Mouse (Mus musculus) MEL (cell line): ENCODE measurements around the gene Ift81. TPM values are rescaled to one million over a fixed set of nuclear protein-coding genes. Genes with fewer than 3 reads are reported as not detected.

Experiments
- DNase-seq: peaks from one replicate; pipeline ENCODE4 v3.0.0; 2011; ENCODE audit warnings: low read depth, low spot score
- H3K27ac ChIP-seq: 2 replicates; pipeline ENCODE4 v1.5.1; 2012; ENCODE audit warnings: low read depth, mild to moderate bottlenecking, control low read depth, low read length, moderate library complexity; ENCODE audit not compliant: control insufficient read depth
- H3K27me3 ChIP-seq, 2 experiments: fragments of 150-350 bp in 1 of 2; sonication (generic) in 1 of 2; 2 replicates each; pipeline ENCODE4 v1.6.1; 2012; ENCODE audit warnings: low read length in 2 of 2, mild to moderate bottlenecking in 2 of 2, improper control_type of control experiment in 1 of 2, moderate library complexity in 1 of 2; ENCODE audit not compliant: insufficient read depth in 2 of 2, control insufficient read depth in 1 of 2
- H3K36me3 ChIP-seq, 2 experiments: 2 replicates each; pipeline ENCODE4 v1.6.1; 2012 to 2014; ENCODE audit warnings: low read length in 2 of 2, improper control_type of control experiment in 1 of 2, inconsistent platforms in 1 of 2, mild to moderate bottlenecking in 1 of 2; ENCODE audit not compliant: insufficient read depth in 2 of 2, control insufficient read depth in 1 of 2
- H3K4me1 ChIP-seq, 2 experiments: fragments of 150-350 bp in 1 of 2; sonication (generic) in 1 of 2; 2 replicates each; pipeline ENCODE4 v1.6.1; 2012; ENCODE audit warnings: low read length in 2 of 2, improper control_type of control experiment in 1 of 2, mild to moderate bottlenecking in 1 of 2; ENCODE audit not compliant: insufficient read depth in 2 of 2, control insufficient read depth in 1 of 2
- H3K4me3 ChIP-seq, 2 experiments: fragments of 150-350 bp in 1 of 2; sonication (generic) in 1 of 2; 2 replicates each; pipeline ENCODE4 v1.5.1; 2012; ENCODE audit warnings: low read depth in 2 of 2, low read length in 2 of 2, mild to moderate bottlenecking in 2 of 2, moderate library complexity in 2 of 2, control low read depth in 1 of 2, improper control_type of control experiment in 1 of 2; ENCODE audit not compliant: control insufficient read depth in 1 of 2, insufficient read depth in 1 of 2
- H3K79me2 ChIP-seq: 2 replicates; pipeline ENCODE4 v1.6.1; 2012; ENCODE audit warnings: mild to moderate bottlenecking, low read length, moderate library complexity; ENCODE audit not compliant: control insufficient read depth, poor library complexity, insufficient read depth
- H3K9ac ChIP-seq: 2 replicates; pipeline ENCODE4 v1.6.1; 2012; ENCODE audit warnings: low read depth, mild to moderate bottlenecking, control low read depth, low read length, moderate library complexity; ENCODE audit not compliant: control insufficient read depth, poor library complexity, severe bottlenecking
- H3K9me3 ChIP-seq: fragments of 150-350 bp; sonication (generic); replicated peaks from 2 replicates; pipeline ENCODE4 v1.6.1; 2012; ENCODE audit warnings: mild to moderate bottlenecking, low read length, improper control_type of control experiment, moderate library complexity; ENCODE audit not compliant: insufficient read depth
- BHLHE40 ChIP-seq: IDR thresholded peaks from 2 replicates; pipeline ENCODE4 v1.6.1; 2012; ENCODE audit warnings: low read depth, mild to moderate bottlenecking, inconsistent platforms, low read length, improper control_type of control experiment, borderline replicate concordance
- CHD1 ChIP-seq: IDR thresholded peaks from 2 replicates; pipeline ENCODE4 v1.6.1; 2012; ENCODE audit warnings: low read depth, mild to moderate bottlenecking, inconsistent platforms, low read length, improper control_type of control experiment
- CHD2 ChIP-seq: IDR thresholded peaks from 2 replicates; pipeline ENCODE4 v1.6.1; 2011; ENCODE audit warnings: low read length, improper control_type of control experiment
- CTCF ChIP-seq, 3 experiments: IDR thresholded peaks in 2 of 3; conservative IDR thresholded peaks in 1 of 3; 2 replicates each; pipeline ENCODE4 v1.5.1; 2011 to 2012; ENCODE audit warnings: low read length in 3 of 3, low read depth in 2 of 3, mild to moderate bottlenecking in 2 of 3, improper control_type of control experiment in 1 of 3, inconsistent platforms in 1 of 3, mixed read lengths in 1 of 3, moderate library complexity in 1 of 3; ENCODE audit not compliant: control insufficient read depth in 1 of 3, insufficient read depth in 1 of 3, poor library complexity in 1 of 3, severe bottlenecking in 1 of 3
- E2F4 ChIP-seq: IDR thresholded peaks from 2 replicates; pipeline ENCODE4 v1.6.1; 2011; ENCODE audit warnings: low read depth, low read length, improper control_type of control experiment, borderline replicate concordance
- ELF1 ChIP-seq: IDR thresholded peaks from 2 replicates; pipeline ENCODE4 v1.6.1; 2014; ENCODE audit warnings: low read depth, mild to moderate bottlenecking, inconsistent platforms, low read length, improper control_type of control experiment, moderate library complexity
- EP300 ChIP-seq, 2 experiments: IDR thresholded peaks; 2 replicates each; pipeline ENCODE4 v1.6.1; 2011; ENCODE audit warnings: improper control_type of control experiment in 2 of 2, low read length in 2 of 2, low read depth in 1 of 2, mild to moderate bottlenecking in 1 of 2
- ETS1 ChIP-seq: IDR thresholded peaks from 2 replicates; pipeline ENCODE4 v1.6.1; 2012; ENCODE audit warnings: low read depth, mild to moderate bottlenecking, inconsistent platforms, low read length, improper control_type of control experiment, moderate library complexity
- GATA1 ChIP-seq: IDR thresholded peaks from 2 replicates; pipeline ENCODE4 v1.6.1; 2011; ENCODE audit warnings: low read depth, low read length, improper control_type of control experiment
- HCFC1 ChIP-seq: IDR thresholded peaks from 2 replicates; pipeline ENCODE4 v1.6.1; 2012; ENCODE audit warnings: low read depth, mild to moderate bottlenecking, inconsistent platforms, low read length, improper control_type of control experiment, moderate library complexity
- JUND ChIP-seq: IDR thresholded peaks from 2 replicates; pipeline ENCODE4 v1.6.1; 2011; ENCODE audit warnings: low read depth, mild to moderate bottlenecking, improper control_type of control experiment, low read length
- KAT2A ChIP-seq: conservative IDR thresholded peaks from 2 replicates; pipeline ENCODE4 v1.6.1; 2012; ENCODE audit warnings: low read depth, low read length, improper control_type of control experiment, inconsistent platforms
- MAFK ChIP-seq: IDR thresholded peaks from 2 replicates; pipeline ENCODE4 v1.6.1; 2011; ENCODE audit warnings: low read depth, mild to moderate bottlenecking, low read length, improper control_type of control experiment, borderline replicate concordance
- MAX ChIP-seq: IDR thresholded peaks from 2 replicates; pipeline ENCODE4 v1.6.1; 2011; ENCODE audit warnings: low read length, improper control_type of control experiment
- MAZ ChIP-seq: IDR thresholded peaks from 2 replicates; pipeline ENCODE4 v1.6.1; 2012; ENCODE audit warnings: low read depth, mild to moderate bottlenecking, inconsistent platforms, low read length, improper control_type of control experiment
- MXI1 ChIP-seq: IDR thresholded peaks from 2 replicates; pipeline ENCODE4 v1.6.1; 2011; ENCODE audit warnings: mild to moderate bottlenecking, low read depth, low read length, improper control_type of control experiment
- MYB ChIP-seq: IDR thresholded peaks from 2 replicates; pipeline ENCODE4 v1.6.1; 2011; ENCODE audit warnings: mild to moderate bottlenecking, low read depth, low read length, improper control_type of control experiment
- MYC ChIP-seq: IDR thresholded peaks from 2 replicates; pipeline ENCODE4 v1.6.1; 2011; ENCODE audit warnings: low read depth, mild to moderate bottlenecking, low read length, improper control_type of control experiment, moderate library complexity
- NELFE ChIP-seq: IDR thresholded peaks from 2 replicates; pipeline ENCODE4 v1.6.1; 2011; ENCODE audit warnings: low read depth, low read length, improper control_type of control experiment
- POLR2A ChIP-seq, 2 experiments: IDR thresholded peaks; 2 replicates each; pipeline ENCODE4 v1.6.1; 2011 to 2012; ENCODE audit warnings: low read length in 2 of 2, mild to moderate bottlenecking in 2 of 2, control low read depth in 1 of 2, improper control_type of control experiment in 1 of 2, low read depth in 1 of 2, moderate library complexity in 1 of 2; ENCODE audit not compliant: control insufficient read depth in 1 of 2, insufficient read depth in 1 of 2, poor library complexity in 1 of 2
- RCOR1 ChIP-seq: IDR thresholded peaks from 2 replicates; pipeline ENCODE4 v1.6.1; 2012; ENCODE audit warnings: low read depth, mild to moderate bottlenecking, inconsistent platforms, low read length, improper control_type of control experiment
- SIN3A ChIP-seq: IDR thresholded peaks from 2 replicates; pipeline ENCODE4 v1.6.1; 2012; ENCODE audit warnings: low read length, improper control_type of control experiment, inconsistent platforms
- SMC3 ChIP-seq: IDR thresholded peaks from 2 replicates; pipeline ENCODE4 v1.6.1; 2011; ENCODE audit warnings: low read depth, low read length, improper control_type of control experiment
- TAL1 ChIP-seq: IDR thresholded peaks from 2 replicates; pipeline ENCODE4 v1.6.1; 2012; ENCODE audit warnings: mild to moderate bottlenecking, inconsistent platforms, low read length, moderate library complexity, mixed read lengths
- TBP ChIP-seq: IDR thresholded peaks from 2 replicates; pipeline ENCODE4 v1.8.0; 2011; ENCODE audit warnings: low read depth, low read length, improper control_type of control experiment
- TCF12 ChIP-seq: IDR thresholded peaks from 2 replicates; pipeline ENCODE4 v1.6.1; 2014; ENCODE audit warnings: low read depth, mild to moderate bottlenecking, inconsistent platforms, low read length, improper control_type of control experiment, moderate library complexity
- UBTF ChIP-seq: IDR thresholded peaks from 2 replicates; pipeline ENCODE4 v1.6.1; 2012; ENCODE audit warnings: low read depth, mild to moderate bottlenecking, inconsistent platforms, low read length, improper control_type of control experiment, moderate library complexity, borderline replicate concordance; ENCODE audit not compliant: insufficient read depth
- USF2 ChIP-seq, 2 experiments: IDR thresholded peaks; 2 replicates each; pipeline ENCODE4 v1.6.1; 2011 to 2012; ENCODE audit warnings: improper control_type of control experiment in 2 of 2, low read length in 2 of 2, borderline replicate concordance in 1 of 2, inconsistent platforms in 1 of 2, low read depth in 1 of 2, mild to moderate bottlenecking in 1 of 2; ENCODE audit not compliant: insufficient read depth in 1 of 2
- ZC3H11A ChIP-seq: IDR thresholded peaks from 2 replicates; pipeline ENCODE4 v1.6.1; 2012; ENCODE audit warnings: low read depth, mild to moderate bottlenecking, inconsistent platforms, low read length, improper control_type of control experiment
- ZKSCAN1 ChIP-seq: IDR thresholded peaks from 2 replicates; pipeline ENCODE4 v1.6.1; 2012; ENCODE audit warnings: low read depth, mild to moderate bottlenecking, inconsistent platforms, low read length, improper control_type of control experiment, moderate library complexity
- ZMIZ1 ChIP-seq: IDR thresholded peaks from 2 replicates; pipeline ENCODE4 v1.6.1; 2012; ENCODE audit warnings: low read depth, mild to moderate bottlenecking, inconsistent platforms, low read length, improper control_type of control experiment, moderate library complexity
- ZNF384 ChIP-seq: IDR thresholded peaks from 2 replicates; pipeline ENCODE4 v1.6.1; 2012; ENCODE audit warnings: low read depth, mild to moderate bottlenecking, inconsistent platforms, low read length, improper control_type of control experiment
- polyA plus RNA-seq, 2 experiments: library from polyadenylated mRNA; stranded (reverse) in 1 of 2; unstranded in 1 of 2; fragments of >175 nt in 1 of 2; fragments of >200 nt in 1 of 2; gene quantifications; 2 replicates each; pipeline versions ENCODE4 v1.2.1 to v1.2.4; 2012; ENCODE audit warnings: low replicate concordance in 2 of 2, low read depth in 1 of 2; ENCODE audit not compliant: insufficient read length in 2 of 2, insufficient read depth in 1 of 2, missing spikeins in 1 of 2
- total RNA-seq: library from RNA; depleted of rRNA; stranded (reverse); fragments of 300-350 nt; gene quantifications from 2 replicates; pipeline ENCODE4 v1.2.3, GENCODE M21; 2012

Ift81 gene
- total and polyA plus RNA-seq, 3 experiments = 1.5 to 1.9 TPM; not detected in 1

DNA sequence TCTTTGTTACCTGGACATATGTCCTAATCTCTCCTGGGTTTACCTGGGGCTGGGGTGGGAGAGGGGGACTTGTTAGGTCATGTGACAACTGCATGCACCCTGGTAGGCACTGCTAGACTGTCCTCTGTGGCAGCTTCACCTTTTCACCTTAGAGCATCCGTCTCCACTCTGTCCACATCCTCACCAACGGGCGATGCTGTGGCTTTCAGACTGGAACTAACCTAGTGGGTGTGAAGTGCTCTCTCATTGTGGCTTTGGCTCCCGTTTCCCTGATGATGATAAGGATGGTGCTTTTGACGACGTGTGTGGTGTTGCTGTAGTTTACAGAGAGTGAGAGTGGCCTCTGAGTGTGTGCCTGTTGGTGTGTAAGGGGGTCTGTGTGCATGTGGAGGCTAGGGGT lies 31.0 kb upstream of the Ift81 start (continued):
- TF ChIP-seq ETS1 (peak; percentile 87), ZC3H11A (no peak), BHLHE40 (0 out of 2 replicates have a peak, but pooled peaks have one; percentile 55), E2F4 (no peak), SIN3A (peak; percentile 79), SMC3 (no peak; the same call in 1 of the 2 replicates), ZKSCAN1 (no peak), ZNF384 (no peak), TBP (no peak), KAT2A (0 out of 2 replicates have a peak, but pooled peaks have one; percentile 22), MYB (peak; percentile 51; the same call in 1 of the 2 replicates), JUND (no peak), CHD2 (no peak), MAX (0 out of 2 replicates have a peak, but pooled peaks have one; percentile 56)
- TF ChIP-seq, all 39 proteins: peak for 20

DNA sequence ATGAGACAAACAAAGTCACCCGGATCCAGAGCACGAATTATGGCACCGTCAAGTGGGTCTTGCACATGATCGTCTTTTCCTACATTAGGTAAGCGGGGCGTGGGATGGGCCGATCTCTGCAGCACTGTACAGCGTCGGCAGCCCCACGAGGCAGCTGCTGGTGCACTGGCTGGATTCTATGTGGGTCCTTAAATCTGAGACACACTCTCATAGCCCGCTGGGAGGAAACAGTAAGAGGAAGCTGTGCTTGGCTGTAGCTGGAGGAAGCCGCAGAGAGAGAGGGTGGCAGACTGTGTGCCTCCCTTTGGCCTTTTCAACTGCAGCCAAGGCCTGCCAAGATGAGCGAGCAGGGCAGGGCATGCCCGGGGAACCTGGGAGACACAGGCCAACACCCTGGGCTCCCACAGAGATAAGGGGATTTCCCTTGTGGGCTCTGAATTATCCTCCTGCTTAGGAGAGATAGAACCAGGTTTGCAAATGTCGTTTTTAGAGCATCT lies 29.8 kb upstream of the Ift81 start:
- Histone ChIP-seq H3K27ac (peak overlapping the region; percentile 64), H3K4me3 (peak overlapping the region; percentile 46 to 70)

More for the DNA sequence above, 29.8 kb upstream of the Ift81 start:
- Histone ChIP-seq H3K27me3 (no peaks in the 10 kb centered on the region), H3K9ac (peak overlapping the region; percentile 47), H3K79me2 (peaks cover 9% of the 10 kb centered on the region), H3K4me1 (peaks cover 15 to 41% of the 10 kb centered on the region in 2 experiments), H3K9me3 (no peaks in the 10 kb centered on the region), H3K36me3 (peaks cover 0 to 33% of the 10 kb centered on the region in 2 experiments; a peak in 2 of 4 replicates)
- DNase-seq = peak; percentile 83
- no peak for TF ChIP-seq ZMIZ1
- TF ChIP-seq MYB = 0 out of 2 replicates have a peak, but pooled peaks have one; percentile 22
- TF ChIP-seq NELFE = peak; percentile 30
- TF ChIP-seq ETS1 = peak; percentile 66; the same call in 1 of the 2 replicates
- peak; percentile 46 for TF ChIP-seq MAX
- TF ChIP-seq MXI1 = peak; percentile 72
- TF ChIP-seq ELF1 = no peak
- TF ChIP-seq USF2 (IDR thresholded peaks at IDR 0.05; ENCODE audit: borderline replicate concordance in 1 of 2, insufficient read depth in 1 of 2, low read depth in 1 of 2, low read length in 2 of 2) = 0 out of 4 replicates have a peak, but pooled peaks of 1 of the 2 experiments have one; percentile 10
- peak; percentile 66 for TF ChIP-seq TAL1
- TF ChIP-seq SIN3A = peak; percentile 64
- TF ChIP-seq MYC = 0 out of 2 replicates have a peak, but pooled peaks have one; percentile 33
- TF ChIP-seq CTCF (IDR thresholded peaks at IDR 0.05 in 2 of 3, conservative IDR thresholded peaks at IDR 0.05 in 1 of 3; ENCODE audit: control insufficient read depth in 1 of 3, insufficient read depth in 1 of 3, low read depth in 2 of 3, low read length in 3 of 3, poor library complexity in 1 of 3, severe bottlenecking in 1 of 3) = no peak
- no peak for TF ChIP-seq ZC3H11A
- peak; percentile 32; the same call in 1 of the 2 replicates for TF ChIP-seq BHLHE40
- no peak for TF ChIP-seq MAFK
- TF ChIP-seq MAZ = peak; percentile 23; the same call in 1 of the 2 replicates
- peak; percentile 82; the same call in 1 of the 2 replicates for TF ChIP-seq CHD1
- peak; percentile 52 to 83 for TF ChIP-seq EP300 (IDR thresholded peaks at IDR 0.05; ENCODE audit: low read depth in 1 of 2, low read length in 2 of 2)
- peak; percentile 69 for TF ChIP-seq TCF12
- TF ChIP-seq POLR2A (IDR thresholded peaks at IDR 0.05; ENCODE audit: control insufficient read depth in 1 of 2, insufficient read depth in 1 of 2, low read depth in 1 of 2, low read length in 2 of 2, poor library complexity in 1 of 2) = no peak
- TF ChIP-seq HCFC1 = peak; percentile 43; the same call in 1 of the 2 replicates
- 0 out of 2 replicates have a peak, but pooled peaks have one; percentile 80 for TF ChIP-seq UBTF
- peak; percentile 85 for TF ChIP-seq RCOR1
- TF ChIP-seq GATA1 = peak; percentile 75
